Mouse (Mus musculus): ENCODE data around the gene Sgsm3. TPM values are rescaled to one million over a fixed set of nuclear protein-coding genes. Genes with fewer than 3 reads are reported as not detected.

Sgsm3 gene
- polyA plus RNA-seq, 1 experiment from 2014 or later, result 74.3 TPM

- Histone ChIP-seq H3K4me1 (ENCODE audit: control insufficient read depth, insufficient read depth, low read length) (no peaks in the 10 kb centered on the region), H3K36me3 (ENCODE audit: control insufficient read depth, insufficient read depth, low read length) (no peaks in the 10 kb centered on the region), H3K27ac (ENCODE audit: low read length) (no peak overlapping the region), H3K9ac (ENCODE audit: low read depth, low read length) (no peak overlapping the region), H3K9me3 (replicated peaks; ENCODE audit: control insufficient read depth, low read length, poor library complexity, severe bottlenecking) (no peaks in the 10 kb centered on the region), H3K4me3 (ENCODE audit: low read depth, low read length) (no peak overlapping the region), H3K27me3 (ENCODE audit: control insufficient read depth, insufficient read depth, low read depth, low read length) (no peaks in the 10 kb centered on the region), H3K4me2 (ENCODE audit: low read length) (no peak overlapping the region)
- ATAC-seq, result no peak
- WGBS, result 91% methylated on average over 5 of the region's 5 CpGs
Observed at GRCm38 (mm10) chr15:80994959-80995358, 17.4 kb downstream of the Sgsm3 start.

- H3K4me2 ChIP-seq (ENCODE audit: low read length), result no peak overlapping the region
- no peaks in the 10 kb centered on the region for H3K27me3 ChIP-seq (ENCODE audit: control insufficient read depth, insufficient read depth, low read depth, low read length)
- H3K36me3 ChIP-seq (ENCODE audit: control insufficient read depth, insufficient read depth, low read length), result no peaks in the 10 kb centered on the region
- H3K4me3 ChIP-seq (ENCODE audit: low read depth, low read length), result no peak overlapping the region
- no peak overlapping the region for H3K9ac ChIP-seq (ENCODE audit: low read depth, low read length)
- ATAC-seq, result no peak
- H3K4me1 ChIP-seq (ENCODE audit: control insufficient read depth, insufficient read depth, low read length), result no peaks in the 10 kb centered on the region
- H3K27ac ChIP-seq (ENCODE audit: low read length), result no peak overlapping the region
- WGBS, result 73% methylated on average over 6 of the region's 6 CpGs
- no peaks in the 10 kb centered on the region for H3K9me3 ChIP-seq (replicated peaks; ENCODE audit: control insufficient read depth, low read length, poor library complexity, severe bottlenecking)
Observed at GRCm38 (mm10) chr15:80996090-80996835, 18.7 kb downstream of the Sgsm3 start.

GRCm38 (mm10) chr15:80997077-80997476, 19.5 kb downstream of the Sgsm3 start:
- WGBS, result 64% methylated on average over 1 of the region's 1 CpGs
- no peaks in the 10 kb centered on the region for H3K4me1 ChIP-seq (ENCODE audit: control insufficient read depth, insufficient read depth, low read length)

GRCm38 (mm10) chr15:81000419-81001138, 23.0 kb downstream of the Sgsm3 start:
- Histone ChIP-seq H3K4me2 (ENCODE audit: low read length) (no peak overlapping the region), H3K4me3 (ENCODE audit: low read depth, low read length) (no peak overlapping the region), H3K9me3 (replicated peaks; ENCODE audit: control insufficient read depth, low read length, poor library complexity, severe bottlenecking) (no peaks in the 10 kb centered on the region), H3K27me3 (ENCODE audit: control insufficient read depth, insufficient read depth, low read depth, low read length) (no peaks in the 10 kb centered on the region), H3K27ac (ENCODE audit: low read length) (no peak overlapping the region), H3K36me3 (ENCODE audit: control insufficient read depth, insufficient read depth, low read length) (peaks cover 10% of the 10 kb centered on the region), H3K9ac (ENCODE audit: low read depth, low read length) (no peak overlapping the region), H3K4me1 (ENCODE audit: control insufficient read depth, insufficient read depth, low read length) (no peaks in the 10 kb centered on the region)
- 31% methylated on average over 2 of the region's 4 CpGs for WGBS
- no peak for ATAC-seq

More at GRCm38 (mm10) chr15:80997077-80997476, 19.5 kb downstream of the Sgsm3 start:
- no peaks in the 10 kb centered on the region for H3K9me3 ChIP-seq (replicated peaks; ENCODE audit: control insufficient read depth, low read length, poor library complexity, severe bottlenecking)
- H3K27ac ChIP-seq (ENCODE audit: low read length), result no peak overlapping the region
- H3K4me3 ChIP-seq (ENCODE audit: low read depth, low read length), result no peak overlapping the region
- H3K36me3 ChIP-seq (ENCODE audit: control insufficient read depth, insufficient read depth, low read length), result no peaks in the 10 kb centered on the region
- no peaks in the 10 kb centered on the region for H3K27me3 ChIP-seq (ENCODE audit: control insufficient read depth, insufficient read depth, low read depth, low read length)
- no peak overlapping the region for H3K9ac ChIP-seq (ENCODE audit: low read depth, low read length)
- ATAC-seq, result no peak
- H3K4me2 ChIP-seq (ENCODE audit: low read length), result no peak overlapping the region

GRCm38 (mm10) chr15:81006127-81006735, 28.7 kb downstream of the Sgsm3 start:
- no peak for ATAC-seq
- Histone ChIP-seq H3K9ac (ENCODE audit: low read depth, low read length) (no peak overlapping the region), H3K4me2 (ENCODE audit: low read length) (no peak overlapping the region), H3K9me3 (replicated peaks; ENCODE audit: control insufficient read depth, low read length, poor library complexity, severe bottlenecking) (no peaks in the 10 kb centered on the region), H3K27me3 (ENCODE audit: control insufficient read depth, insufficient read depth, low read depth, low read length) (no peaks in the 10 kb centered on the region), H3K36me3 (ENCODE audit: control insufficient read depth, insufficient read depth, low read length) (peaks cover 34% of the 10 kb centered on the region), H3K4me3 (ENCODE audit: low read depth, low read length) (no peak overlapping the region), H3K4me1 (ENCODE audit: control insufficient read depth, insufficient read depth, low read length) (no peaks in the 10 kb centered on the region), H3K27ac (ENCODE audit: low read length) (no peak overlapping the region)
- WGBS, result 86% methylated on average over 10 of the region's 10 CpGs

- WGBS, result 94% methylated on average over 9 of the region's 9 CpGs
- peaks cover 34% of the 10 kb centered on the region for H3K36me3 ChIP-seq (ENCODE audit: control insufficient read depth, insufficient read depth, low read length)
Observed at GRCm38 (mm10) chr15:81007339-81007738, 29.8 kb downstream of the Sgsm3 start.

GRCm38 (mm10) chr15:81007905-81008304, 30.3 kb downstream of the Sgsm3 start:
- Histone ChIP-seq H3K36me3 (ENCODE audit: control insufficient read depth, insufficient read depth, low read length) (peaks cover 36% of the 10 kb centered on the region), H3K4me1 (ENCODE audit: control insufficient read depth, insufficient read depth, low read length) (no peaks in the 10 kb centered on the region), H3K9ac (ENCODE audit: low read depth, low read length) (no peak overlapping the region), H3K9me3 (replicated peaks; ENCODE audit: control insufficient read depth, low read length, poor library complexity, severe bottlenecking) (no peaks in the 10 kb centered on the region), H3K4me2 (ENCODE audit: low read length) (no peak overlapping the region), H3K27ac (ENCODE audit: low read length) (no peak overlapping the region), H3K4me3 (ENCODE audit: low read depth, low read length) (no peak overlapping the region), H3K27me3 (ENCODE audit: control insufficient read depth, insufficient read depth, low read depth, low read length) (no peaks in the 10 kb centered on the region)
- WGBS, result 90% methylated on average over 8 of the region's 8 CpGs
- ATAC-seq, result no peak

More at GRCm38 (mm10) chr15:81007339-81007738, 29.8 kb downstream of the Sgsm3 start:
- Histone ChIP-seq H3K9ac (ENCODE audit: low read depth, low read length) (no peak overlapping the region), H3K27ac (ENCODE audit: low read length) (no peak overlapping the region), H3K4me1 (ENCODE audit: control insufficient read depth, insufficient read depth, low read length) (no peaks in the 10 kb centered on the region), H3K27me3 (ENCODE audit: control insufficient read depth, insufficient read depth, low read depth, low read length) (no peaks in the 10 kb centered on the region), H3K9me3 (replicated peaks; ENCODE audit: control insufficient read depth, low read length, poor library complexity, severe bottlenecking) (no peaks in the 10 kb centered on the region), H3K4me3 (ENCODE audit: low read depth, low read length) (no peak overlapping the region), H3K4me2 (ENCODE audit: low read length) (no peak overlapping the region)
- ATAC-seq, result no peak

GRCm38 (mm10) chr15:81008689-81009123, 31.1 kb downstream of the Sgsm3 start:
- Histone ChIP-seq H3K9ac (ENCODE audit: low read depth, low read length) (no peak overlapping the region), H3K27ac (ENCODE audit: low read length) (no peak overlapping the region), H3K4me2 (ENCODE audit: low read length) (no peak overlapping the region), H3K9me3 (replicated peaks; ENCODE audit: control insufficient read depth, low read length, poor library complexity, severe bottlenecking) (no peaks in the 10 kb centered on the region), H3K27me3 (ENCODE audit: control insufficient read depth, insufficient read depth, low read depth, low read length) (no peaks in the 10 kb centered on the region), H3K36me3 (ENCODE audit: control insufficient read depth, insufficient read depth, low read length) (peaks cover 37% of the 10 kb centered on the region), H3K4me1 (ENCODE audit: control insufficient read depth, insufficient read depth, low read length) (no peaks in the 10 kb centered on the region), H3K4me3 (ENCODE audit: low read depth, low read length) (no peak overlapping the region)
- ATAC-seq, result no peak
- WGBS, result 65% methylated on average over 10 of the region's 10 CpGs

GRCm38 (mm10) chr15:81010114-81010513, 32.5 kb downstream of the Sgsm3 start:
- ATAC-seq, result no peak
- Histone ChIP-seq H3K9me3 (replicated peaks; ENCODE audit: control insufficient read depth, low read length, poor library complexity, severe bottlenecking) (no peaks in the 10 kb centered on the region), H3K36me3 (ENCODE audit: control insufficient read depth, insufficient read depth, low read length) (peaks cover 40% of the 10 kb centered on the region), H3K27me3 (ENCODE audit: control insufficient read depth, insufficient read depth, low read depth, low read length) (no peaks in the 10 kb centered on the region), H3K27ac (ENCODE audit: low read length) (no peak overlapping the region), H3K4me1 (ENCODE audit: control insufficient read depth, insufficient read depth, low read length) (no peaks in the 10 kb centered on the region), H3K4me2 (ENCODE audit: low read length) (no peak overlapping the region), H3K9ac (ENCODE audit: low read depth, low read length) (no peak overlapping the region), H3K4me3 (ENCODE audit: low read depth, low read length) (no peak overlapping the region)
- 90% methylated on average over 7 of the region's 7 CpGs for WGBS
